Mouse (Mus musculus): ENCODE measurements around the gene Wdr18.

GRCm38 (mm10) chr10:79978061-79978460, 18.1 kb downstream of the Wdr18 start:
- TF ChIP-seq CTCF (IDR thresholded peaks at IDR 0.05; ENCODE audit: low read depth, low read length) (no peak), POLR2A (IDR thresholded peaks at IDR 0.05; ENCODE audit: borderline replicate concordance, low read depth, low read length) (no peak)
